In the genomic region with DNA sequence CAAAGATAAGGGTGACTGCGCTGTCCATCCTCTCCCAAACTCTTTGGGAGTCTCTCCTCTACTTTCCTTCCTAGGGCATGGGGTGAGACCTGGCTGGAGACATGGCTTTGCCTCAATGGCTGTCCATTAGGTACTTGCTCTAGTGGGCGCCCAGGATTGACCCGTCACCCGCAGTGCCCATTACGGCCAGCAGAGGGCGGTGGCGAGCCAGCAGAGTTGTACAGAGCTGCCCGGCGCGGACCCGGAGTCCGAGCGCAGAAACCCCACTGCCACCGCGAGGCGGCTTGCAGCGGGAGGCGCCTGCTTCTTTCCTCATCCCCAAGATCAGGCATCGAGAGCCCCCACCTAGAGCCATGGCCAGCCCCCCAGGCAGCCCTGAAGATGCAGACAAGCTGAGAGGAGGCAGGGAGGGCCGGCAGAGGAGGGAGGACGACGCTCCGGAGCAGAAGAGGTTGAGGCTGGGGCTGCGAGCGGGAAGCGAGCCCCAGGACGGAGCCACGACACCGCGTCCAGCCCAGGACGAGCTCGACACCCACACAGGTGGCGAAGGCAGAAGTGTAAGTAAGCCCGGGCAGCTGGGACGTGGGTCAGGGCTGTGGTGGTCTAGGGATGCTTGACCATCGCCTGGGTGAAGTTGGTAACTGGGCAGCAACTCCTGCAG, we compare ENCODE assay signal across 8 mouse cellular contexts. TPM values are rescaled to one million over a fixed set of nuclear protein-coding genes. Genes with fewer than 3 reads are reported as not detected.
A peak's percentile ranks its signal among the peaks of the same experiment; 100 is the strongest.
DNase-seq lines count a peak whose midpoint lies in the region; ATAC-seq and TF ChIP-seq lines count a peak whose summit lies in the region.

No protein-coding gene starts in this region.

- TF ChIP-seq POLR2A in bone marrow macrophage, adult 2 months (IDR thresholded peaks at IDR 0.05; ENCODE audit: borderline replicate concordance, low read depth, low read length) = no peak
- no peak for TF ChIP-seq POLR2A in embryonic fibroblast, embryonic 13.5 days (IDR thresholded peaks at IDR 0.05; ENCODE audit: low read depth, low read length)

- ATAC-seq in heart, embryonic 11.5 days (replicated peaks; ENCODE audit: insufficient number of reproducible peaks, low FRiP score, low TSS enrichment) = peak; percentile 73; the same call in 1 of the 2 replicates
- peak; percentile 92 for ATAC-seq in kidney, embryonic 15.5 days (replicated peaks; ENCODE audit: low FRiP score)
- ATAC-seq in limb, embryonic 15.5 days (ENCODE audit: insufficient number of reproducible peaks, low FRiP score, low TSS enrichment, low read depth) = peak; percentile 55; the same call in 1 of the 2 replicates

- no peaks in the 10 kb centered on the region for H3K9me3 ChIP-seq in heart, embryonic 11.5 days (replicated peaks; ENCODE audit: control insufficient read depth, low read length)
- no peaks in the 10 kb centered on the region for H3K9me3 ChIP-seq in kidney, embryonic 15.5 days (replicated peaks)
- no peaks in the 10 kb centered on the region for H3K9me3 ChIP-seq in limb, embryonic 15.5 days

- H3K4me3 ChIP-seq in bone marrow macrophage, adult 2 months (ENCODE audit: insufficient read depth, low read length) = no peak overlapping the region
- H3K4me3 ChIP-seq in embryonic fibroblast, embryonic 13.5 days (ENCODE audit: insufficient read depth, low read length) = peak overlapping the region; percentile 23
- peak overlapping the region; percentile 43 for H3K4me3 ChIP-seq in heart, embryonic 11.5 days (ENCODE audit: low read depth, low read length)
- H3K4me3 ChIP-seq in kidney, embryonic 15.5 days (replicated peaks) = peak overlapping the region; percentile 44
- peak overlapping the region; percentile 42 for H3K4me3 ChIP-seq in limb, embryonic 15.5 days

- no peaks in the 10 kb centered on the region for H3K36me3 ChIP-seq in heart, embryonic 11.5 days (ENCODE audit: control insufficient read depth, insufficient read depth, low read length)
- H3K36me3 ChIP-seq in kidney, embryonic 15.5 days = no peaks in the 10 kb centered on the region
- no peaks in the 10 kb centered on the region for H3K36me3 ChIP-seq in limb, embryonic 15.5 days

- peak; percentile 70 for DNase-seq in A20 (ENCODE audit: low read depth, low spot score)
- DNase-seq in monocyte, adult 2 months (ENCODE audit: low read depth in 1 of 2, low spot score in 2 of 2) = peak; percentile 61 to 74
- peak; percentile 61 to 79 for DNase-seq in spleen, postnatal 14 days (ENCODE audit: low spot score in 2 of 2)

- H3K4me2 ChIP-seq in heart, embryonic 11.5 days = peak overlapping the region; percentile 83
- peak overlapping the region; percentile 91 for H3K4me2 ChIP-seq in kidney, embryonic 15.5 days
- peak overlapping the region; percentile 88 for H3K4me2 ChIP-seq in limb, embryonic 15.5 days

- H3K9ac ChIP-seq in heart, embryonic 11.5 days (ENCODE audit: low read depth, low read length) = no peak overlapping the region
- H3K9ac ChIP-seq in kidney, embryonic 15.5 days = peak overlapping the region; percentile 41; the same call in 1 of the 2 replicates
- peak overlapping the region; percentile 40; the same call in 1 of the 2 replicates for H3K9ac ChIP-seq in limb, embryonic 15.5 days

- peaks cover 7% of the 10 kb centered on the region for H3K4me1 ChIP-seq in bone marrow macrophage, adult 2 months (ENCODE audit: control insufficient read depth, insufficient read depth, low read length)
- no peaks in the 10 kb centered on the region for H3K4me1 ChIP-seq in embryonic fibroblast, embryonic 13.5 days (ENCODE audit: control insufficient read depth, insufficient read depth, low read length)
- H3K4me1 ChIP-seq in heart, embryonic 11.5 days (ENCODE audit: control insufficient read depth, insufficient read depth, low read length) = 0 out of 2 replicates have a peak, but pooled peaks cover 2% of the 10 kb centered on the region
- peaks cover 6% of the 10 kb centered on the region for H3K4me1 ChIP-seq in kidney, embryonic 15.5 days
- H3K4me1 ChIP-seq in limb, embryonic 15.5 days = peaks cover 5% of the 10 kb centered on the region

- no peak overlapping the region for H3K27ac ChIP-seq in bone marrow macrophage, adult 2 months (ENCODE audit: insufficient read depth, low read depth, low read length)
- no peak overlapping the region for H3K27ac ChIP-seq in embryonic fibroblast, embryonic 13.5 days (ENCODE audit: insufficient read depth, low read length)
- H3K27ac ChIP-seq in heart, embryonic 11.5 days (ENCODE audit: low read depth, low read length) = no peak overlapping the region
- H3K27ac ChIP-seq in kidney, embryonic 15.5 days = no peak overlapping the region
- no peak overlapping the region for H3K27ac ChIP-seq in limb, embryonic 15.5 days

- TF ChIP-seq CTCF in bone marrow macrophage, adult 2 months (IDR thresholded peaks at IDR 0.05; ENCODE audit: low read depth, low read length) = peak; percentile 83
- TF ChIP-seq CTCF in embryonic fibroblast, embryonic 13.5 days (IDR thresholded peaks at IDR 0.05; ENCODE audit: borderline replicate concordance, insufficient read depth, low read length) = peak; percentile 79

- WGBS in heart, embryonic 11.5 days (ENCODE audit: insufficient replicate concordance) = 2% methylated on average over 36 of the region's 36 CpGs
- WGBS in kidney, embryonic 15.5 days = under 1% methylated on average over 36 of the region's 36 CpGs
- WGBS in limb, embryonic 15.5 days = 2% methylated on average over 36 of the region's 36 CpGs

- H3K27me3 ChIP-seq in heart, embryonic 11.5 days (ENCODE audit: control insufficient read depth, insufficient read depth, low read length) = peaks cover 17% of the 10 kb centered on the region
- peaks cover 16% of the 10 kb centered on the region for H3K27me3 ChIP-seq in kidney, embryonic 15.5 days
- H3K27me3 ChIP-seq in limb, embryonic 15.5 days = peaks cover 18% of the 10 kb centered on the region

RNA-seq across cellular contexts. Expression of gene Eef2kmt, which starts 50.9 kb away (rescaled TPM):
- polyA plus RNA-seq in bone marrow macrophage, adult 2 months (2012; ENCODE audit: insufficient read depth, insufficient read length, missing spikeins) = 9.8 and 12.4 TPM in 2 replicates
- polyA plus RNA-seq in embryonic fibroblast, embryonic 13.5 days (2011; ENCODE audit: insufficient read length, low read depth, missing spikeins) = 15.5 and 17.0 TPM in 2 replicates
- 20.5 and 24.9 TPM in 2 replicates for polyA plus RNA-seq in heart, embryonic 11.5 days (2014; fragmentation: Nextera tagmentation; extraction: Ambion mirVana)
- polyA plus RNA-seq in kidney, embryonic 15.5 days (2015; fragmentation: Nextera tagmentation; extraction: Ambion mirVana) = 26.4 and 31.9 TPM in 2 replicates
- 25.1 and 29.2 TPM in 2 replicates for polyA plus RNA-seq in limb, embryonic 15.5 days (2015; fragmentation: Nextera tagmentation; extraction: Ambion mirVana)
